Mouse (Mus musculus) CH12.LX (cell line): ENCODE data around the gene Zfp729a.

Experiments
- CTCF ChIP-seq, 2 experiments: IDR thresholded peaks in 1 of 2; conservative IDR thresholded peaks in 1 of 2; 2 replicates each; pipeline ENCODE4 v1.5.1; 2011 to 2012; ENCODE audit warnings: low read depth in 2 of 2, low read length in 2 of 2, improper control_type of control experiment in 1 of 2, inconsistent platforms in 1 of 2, mild to moderate bottlenecking in 1 of 2, moderate library complexity in 1 of 2
- EP300 ChIP-seq: IDR thresholded peaks from 2 replicates; pipeline ENCODE4 v1.6.1; 2011; ENCODE audit warnings: low read length, improper control_type of control experiment
- POLR2A ChIP-seq: IDR thresholded peaks from 2 replicates; pipeline ENCODE4 v1.6.1; 2011; ENCODE audit warnings: low read depth, mild to moderate bottlenecking, improper control_type of control experiment, low read length

GRCm38 (mm10) chr13:67637294-67638007, at the start of gene Zfp729a, which contains the start of gene Gm49345:
- TF ChIP-seq CTCF (conservative IDR thresholded peaks at IDR 0.05 in 1 of 2, IDR thresholded peaks at IDR 0.05 in 1 of 2; ENCODE audit: low read depth in 2 of 2, low read length in 2 of 2) (peak; percentile 21 to 68; a peak in 3 of 4 replicates), POLR2A (peak; percentile 66), EP300 (no peak)
